Mouse (Mus musculus) regulatory T cell (primary cell): Measurements from ENCODE around the gene Capn7.

Experiments used
- in situ Hi-C: fragments of 300-600 bp; cut with MboI, MseI; formaldehyde crosslinking; loops from one replicate; pipeline ENCODE4 v1.15.1; 2025; ENCODE audit warnings: high pct_unique_total_duplicates

Gene Capn7

DNA sequence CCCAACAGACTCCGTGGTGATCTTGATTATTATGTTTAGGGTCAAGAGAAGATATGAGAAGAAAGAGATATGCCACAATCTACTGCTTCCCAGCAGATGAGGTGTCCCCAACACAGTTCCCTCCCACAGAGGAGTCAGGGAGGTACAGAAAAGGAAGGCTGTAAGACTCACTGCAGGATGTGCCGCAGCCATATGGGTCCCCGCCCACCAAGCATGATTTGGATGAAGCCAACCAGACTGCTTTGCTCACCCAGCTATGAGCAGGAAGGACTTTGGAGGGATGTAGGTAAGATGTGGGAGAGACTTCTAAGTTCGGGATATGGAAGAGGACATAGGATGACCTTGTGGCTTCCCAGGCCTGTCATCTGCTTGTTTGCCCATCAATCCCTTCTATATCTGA, 74.3 kb downstream of the Capn7 start:
- in situ Hi-C loops: no loop called here

DNA sequence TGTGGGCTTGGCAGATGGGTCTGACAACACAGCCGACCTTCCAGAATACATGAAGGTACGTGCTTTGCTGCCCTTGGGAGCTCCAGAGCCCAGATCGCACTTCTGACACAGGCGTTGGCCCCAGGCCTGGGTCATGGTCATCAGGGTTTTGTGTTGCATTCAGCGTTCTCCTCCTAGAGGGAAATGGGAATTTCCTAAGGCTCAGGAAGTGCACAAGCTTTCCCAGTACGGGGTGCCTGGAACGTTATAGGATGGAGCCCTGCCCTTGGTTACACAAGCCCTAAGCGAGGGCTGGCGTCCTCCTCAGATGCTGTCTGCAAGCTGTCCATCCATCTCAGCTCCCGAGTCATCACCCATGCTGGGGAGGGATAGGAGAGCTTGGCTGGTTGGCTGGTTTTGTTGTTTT, 76.2 kb downstream of the Capn7 start:
- in situ Hi-C loops: no loop called here

DNA sequence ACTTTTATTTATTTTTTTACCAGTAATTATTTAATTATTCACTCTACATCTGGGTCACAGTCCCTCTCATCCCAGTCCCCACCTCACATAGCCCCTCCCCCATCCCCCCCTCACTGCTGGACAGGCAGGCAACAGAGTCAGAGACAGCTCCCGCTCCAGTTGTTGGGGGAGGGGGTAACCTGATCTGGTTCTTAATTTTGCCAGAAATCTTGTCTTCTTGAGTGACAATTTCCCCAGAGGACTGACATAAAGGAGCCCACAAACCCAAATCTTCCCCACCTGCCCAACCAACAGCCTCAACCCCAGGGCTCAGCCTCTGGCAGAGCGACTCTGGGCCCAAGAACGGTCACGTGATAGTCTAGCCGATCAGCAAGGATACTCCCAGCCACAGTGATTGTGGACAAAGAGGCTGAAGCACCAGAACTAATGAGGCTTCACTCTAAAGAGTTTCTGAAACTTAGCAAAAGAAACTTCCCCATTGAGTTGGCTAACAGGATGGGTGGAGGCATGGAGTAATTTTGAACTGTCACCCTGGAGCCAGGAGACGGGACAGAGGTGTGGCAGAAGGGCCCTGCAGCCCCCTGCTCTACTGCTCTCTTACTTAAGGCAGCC, 77.1 kb downstream of the Capn7 start:
- in situ Hi-C loops: no loop called here

DNA sequence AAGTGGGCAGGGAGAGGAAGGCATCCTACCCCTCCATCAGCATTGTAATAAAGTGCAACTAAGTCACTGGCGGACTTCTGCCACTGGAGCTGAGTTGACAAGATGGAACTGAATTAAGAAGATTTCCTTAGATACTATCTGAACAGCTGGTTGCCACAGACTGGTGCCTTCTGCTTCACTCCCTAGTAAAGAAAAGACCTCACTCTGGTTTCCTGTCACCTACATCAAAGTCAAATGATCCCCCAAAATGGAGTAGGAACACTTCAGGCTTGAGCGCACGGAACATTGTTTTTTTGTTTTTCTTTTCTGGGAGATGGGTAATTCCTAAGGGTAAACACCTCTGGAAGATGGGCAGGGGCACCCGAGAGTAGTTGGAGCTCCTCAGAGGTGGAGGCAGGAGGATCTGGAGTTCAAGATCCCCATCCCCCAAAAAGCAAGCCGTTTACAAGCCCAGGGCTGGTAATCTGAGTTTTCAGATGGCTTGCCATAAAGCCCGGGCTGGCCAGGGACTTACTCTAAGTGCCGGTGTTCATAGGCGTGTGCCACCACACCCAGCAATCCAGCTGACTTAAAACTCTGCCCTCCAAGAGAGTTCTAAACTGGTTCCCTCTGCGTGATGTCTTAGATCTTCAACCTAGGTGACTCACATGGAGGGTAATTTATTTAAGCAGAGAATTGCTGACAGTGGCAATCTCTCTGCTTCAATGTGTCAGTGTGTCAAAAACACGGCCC, 78.0 kb downstream of the Capn7 start:
- in situ Hi-C loops: no loop called here

DNA sequence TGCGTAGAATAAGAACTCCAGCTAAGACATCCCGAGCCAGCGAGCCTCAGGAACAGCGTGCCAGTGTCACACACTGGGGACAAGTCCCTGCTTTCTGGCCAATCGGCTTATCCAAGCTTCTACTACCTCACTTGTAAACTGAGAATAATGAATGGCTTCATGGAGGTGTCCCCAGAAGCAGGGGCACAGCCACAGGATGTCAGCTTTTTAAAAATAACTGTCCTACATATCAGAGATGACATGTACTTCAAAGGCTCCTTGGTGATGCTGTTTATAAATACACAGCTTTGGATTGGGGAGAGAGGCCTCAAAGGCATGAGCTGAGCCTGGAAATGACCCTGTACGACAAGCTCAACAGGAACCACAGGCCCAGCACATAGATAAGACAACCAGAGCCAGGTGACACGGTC, 78.5 kb downstream of the Capn7 start:
- in situ Hi-C loops: no loop called here

DNA sequence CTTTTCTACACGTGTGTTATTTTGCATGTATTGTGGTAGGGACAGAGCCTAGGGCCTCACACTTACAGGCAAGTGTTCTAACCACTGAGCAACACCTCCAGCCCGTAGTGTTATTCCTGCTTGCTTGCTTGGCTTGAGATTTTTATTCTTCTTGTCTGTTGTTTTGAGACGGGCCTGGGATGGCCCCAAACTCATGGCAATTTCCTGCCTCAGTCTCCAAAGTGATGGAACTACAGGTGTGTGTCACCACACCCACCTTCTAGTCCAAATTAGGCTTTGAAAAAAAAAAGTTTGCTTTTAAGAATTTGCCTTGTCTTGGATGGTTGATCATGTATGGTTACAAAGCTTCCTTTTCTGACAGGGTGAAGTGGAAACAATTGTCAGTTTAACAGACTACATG, 80.0 kb downstream of the Capn7 start:
- in situ Hi-C loops: no loop called here

DNA sequence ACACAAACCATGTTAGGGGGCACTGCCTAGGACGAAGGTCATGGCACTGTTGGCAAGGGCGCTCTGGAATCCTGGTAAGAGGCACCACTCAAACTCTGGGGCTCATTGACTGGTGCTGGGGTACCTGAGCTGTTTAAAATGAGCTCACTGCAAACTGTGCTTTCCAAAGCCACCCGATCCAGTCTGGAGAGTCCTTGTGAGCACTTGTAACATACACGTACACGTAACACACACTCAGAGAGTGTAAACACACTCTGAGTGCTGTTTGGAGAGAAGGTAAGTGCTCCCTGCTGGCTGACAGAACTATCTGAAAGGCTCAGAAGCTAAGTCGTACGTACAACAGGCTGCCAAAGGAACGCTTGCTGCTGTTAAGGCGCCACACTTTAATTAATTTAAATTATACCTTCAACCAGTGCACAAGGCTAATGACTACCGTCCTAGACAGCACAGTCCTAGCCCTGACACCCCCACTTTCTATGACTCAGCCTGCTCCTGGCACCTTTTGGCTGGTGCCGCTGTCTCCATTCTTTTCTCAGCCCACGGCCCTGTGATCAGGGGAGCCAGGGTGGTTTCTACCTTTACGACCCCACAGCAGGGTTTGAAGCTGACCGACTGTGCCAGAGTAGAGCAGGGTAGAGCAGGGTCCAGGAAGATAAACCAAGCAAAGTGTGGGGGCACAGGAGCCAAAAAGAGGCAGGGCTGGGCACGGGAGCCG, 80.6 kb downstream of the Capn7 start:
- in situ Hi-C loops: no loop called here

DNA sequence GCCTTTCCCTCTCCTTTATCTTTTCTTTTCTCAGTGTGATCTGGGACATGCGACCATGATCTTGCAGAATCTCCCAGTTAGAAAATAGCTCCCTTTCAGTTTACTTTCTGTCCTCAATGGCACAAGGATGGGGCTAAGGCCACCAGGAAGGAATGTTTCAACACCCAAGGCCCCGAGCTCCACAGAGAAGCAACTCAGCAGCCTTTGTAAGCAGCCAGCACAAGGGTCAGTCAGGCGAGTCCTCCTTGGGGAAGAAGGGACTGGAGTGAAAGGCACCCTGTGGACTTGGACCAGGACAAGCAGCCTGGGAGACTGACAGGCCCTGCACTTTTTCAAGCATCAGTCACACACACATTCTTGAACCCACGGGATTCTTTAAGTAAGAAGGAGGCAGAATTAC, 82.8 kb downstream of the Capn7 start:
- in situ Hi-C loops: no loop called here

DNA sequence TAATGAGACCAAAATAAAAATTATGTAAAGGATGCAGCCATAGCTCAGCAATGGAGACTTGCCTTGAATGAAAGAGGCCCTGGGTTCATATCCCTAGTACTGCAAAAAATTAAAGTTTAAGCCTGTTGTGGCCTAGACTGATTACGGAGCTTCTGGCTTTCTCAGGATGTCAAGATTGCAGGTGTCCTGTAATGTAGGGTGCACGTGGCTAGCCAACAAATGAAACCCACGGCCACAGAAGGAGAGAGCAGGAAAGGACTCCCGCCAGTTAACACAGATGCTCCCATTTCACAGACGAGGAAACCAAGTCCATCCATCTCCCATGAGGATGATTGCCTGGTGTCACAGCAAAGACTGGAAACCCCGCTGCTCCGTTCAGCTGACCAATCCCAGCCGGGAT, 83.7 kb downstream of the Capn7 start:
- in situ Hi-C loops: no loop called here

DNA sequence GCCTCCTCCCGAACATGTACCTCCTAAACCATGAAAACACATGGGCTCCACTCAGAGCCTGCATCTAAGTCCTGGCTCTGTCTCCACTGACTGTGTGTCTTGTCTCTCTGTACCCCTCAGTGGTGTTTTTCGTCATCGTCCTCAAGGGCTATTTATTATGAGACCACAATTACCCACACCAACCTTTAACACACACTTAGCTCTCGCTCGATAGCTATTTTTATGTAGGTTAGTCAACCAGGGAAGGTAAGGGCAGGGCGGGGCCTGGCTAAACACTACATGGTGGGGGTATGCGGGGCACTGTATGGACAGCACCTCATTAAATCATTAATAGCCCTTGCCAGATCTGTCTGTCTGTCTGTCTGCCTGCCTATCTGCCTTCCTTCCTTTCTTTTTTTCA, 84.1 kb downstream of the Capn7 start:
- in situ Hi-C loops: no loop called here

DNA sequence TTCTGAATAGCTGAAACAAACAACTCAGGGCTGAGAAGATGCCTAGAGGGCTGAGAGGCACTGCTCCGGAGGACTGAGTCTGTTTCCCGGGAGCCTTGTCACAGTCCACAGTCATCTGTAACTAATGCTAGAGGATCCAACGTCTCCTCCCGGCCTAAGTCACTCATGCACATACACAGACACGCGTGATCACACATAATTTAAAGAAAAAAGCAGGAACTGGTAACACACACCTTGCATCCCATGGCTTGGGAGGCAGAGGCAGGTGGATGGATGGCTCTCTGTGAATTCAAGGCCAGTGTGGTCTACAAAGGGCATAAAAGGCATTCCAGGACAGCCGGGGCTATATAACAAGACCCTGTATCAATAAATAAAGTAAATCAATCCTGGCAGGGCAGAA, 84.5 kb downstream of the Capn7 start:
- in situ Hi-C loops: no loop called here
